Mouse (Mus musculus) erythroblast, embryonic 14.5 days (primary cell): Measurements from ENCODE around the gene Ntm. TPM values are rescaled to one million over a fixed set of nuclear protein-coding genes. Genes with fewer than 3 reads are reported as not detected.

Source experiments
- H3K27me3 ChIP-seq: 2 replicates; pipeline ENCODE4 v1.6.1; 2012; ENCODE audit warnings: inconsistent platforms; ENCODE audit not compliant: control insufficient read depth
- H3K36me3 ChIP-seq: 2 replicates; pipeline ENCODE4 v1.6.1; 2012; ENCODE audit warnings: mild to moderate bottlenecking, inconsistent platforms; ENCODE audit not compliant: control insufficient read depth
- H3K4me1 ChIP-seq: 2 replicates; pipeline ENCODE4 v1.6.1; 2012; ENCODE audit warnings: inconsistent platforms; ENCODE audit not compliant: control insufficient read depth
- H3K4me3 ChIP-seq: replicated peaks from 2 replicates; pipeline ENCODE3; 2012; ENCODE audit warnings: moderate library complexity, mild to moderate bottlenecking, inconsistent platforms
- H3K9me3 ChIP-seq: 2 replicates; pipeline ENCODE4 v1.6.1; 2012; ENCODE audit warnings: low read length, inconsistent platforms, mixed read lengths; ENCODE audit not compliant: control insufficient read depth
- GATA1 ChIP-seq: IDR thresholded peaks from 2 replicates; pipeline ENCODE4 v1.6.1; 2012; ENCODE audit warnings: low read length, inconsistent platforms, mixed read lengths
- TAL1 ChIP-seq: IDR thresholded peaks from 3 replicates; pipeline ENCODE4 v1.6.1; 2012; ENCODE audit warnings: low read length, inconsistent platforms, mixed read lengths
- polyA plus RNA-seq: library from polyadenylated mRNA; stranded (reverse); fragments of >175 nt; gene quantifications from 2 replicates; pipeline ENCODE4 v1.2.3, GENCODE M21; 2012

Gene Ntm
- polyA plus RNA-seq, 1 experiment = 0.01 TPM

- H3K36me3 ChIP-seq = no peaks in the 10 kb centered on the region
- H3K4me3 ChIP-seq = no peak overlapping the region
- H3K27me3 ChIP-seq = no peaks in the 10 kb centered on the region
- H3K4me1 ChIP-seq = no peaks in the 10 kb centered on the region
- H3K9me3 ChIP-seq = no peaks in the 10 kb centered on the region
- TF ChIP-seq TAL1 (no peak), GATA1 (no peak)
These were observed 490.7 kb downstream of the Ntm start for GRCm38 (mm10) chr9:29472226-29472625.

GRCm38 (mm10) chr9:29464756-29465155 lies 498.2 kb downstream of the Ntm start:
- TF ChIP-seq GATA1 (no peak), TAL1 (no peak)
- H3K4me1 ChIP-seq = no peaks in the 10 kb centered on the region
- no peaks in the 10 kb centered on the region for H3K9me3 ChIP-seq
- H3K27me3 ChIP-seq = no peaks in the 10 kb centered on the region
- H3K4me3 ChIP-seq = no peak overlapping the region
- no peaks in the 10 kb centered on the region for H3K36me3 ChIP-seq

GRCm38 (mm10) chr9:29462970-29463593 lies 499.9 kb downstream of the Ntm start:
- no peak for TF ChIP-seq TAL1
- no peak for TF ChIP-seq GATA1

GRCm38 (mm10) chr9:29457976-29458572 lies 504.9 kb downstream of the Ntm start:
- no peaks in the 10 kb centered on the region for H3K36me3 ChIP-seq
- TF ChIP-seq TAL1 = no peak
- TF ChIP-seq GATA1 = no peak
- H3K4me3 ChIP-seq = no peak overlapping the region
- no peaks in the 10 kb centered on the region for H3K9me3 ChIP-seq
- no peaks in the 10 kb centered on the region for H3K4me1 ChIP-seq
- H3K27me3 ChIP-seq = no peaks in the 10 kb centered on the region

More at GRCm38 (mm10) chr9:29462970-29463593, 499.9 kb downstream of the Ntm start:
- Histone ChIP-seq H3K36me3 (no peaks in the 10 kb centered on the region), H3K27me3 (no peaks in the 10 kb centered on the region), H3K4me1 (no peaks in the 10 kb centered on the region), H3K9me3 (no peaks in the 10 kb centered on the region), H3K4me3 (no peak overlapping the region)

GRCm38 (mm10) chr9:29456014-29456413 lies 506.9 kb downstream of the Ntm start:
- no peak for TF ChIP-seq GATA1
- no peak for TF ChIP-seq TAL1
- Histone ChIP-seq H3K27me3 (no peaks in the 10 kb centered on the region), H3K36me3 (no peaks in the 10 kb centered on the region), H3K4me1 (no peaks in the 10 kb centered on the region), H3K9me3 (no peaks in the 10 kb centered on the region), H3K4me3 (no peak overlapping the region)

GRCm38 (mm10) chr9:29451232-29451631 lies 511.7 kb downstream of the Ntm start:
- H3K36me3 ChIP-seq = no peaks in the 10 kb centered on the region
- TF ChIP-seq TAL1 (no peak), GATA1 (no peak)
- no peaks in the 10 kb centered on the region for H3K9me3 ChIP-seq
- no peaks in the 10 kb centered on the region for H3K4me1 ChIP-seq
- H3K4me3 ChIP-seq = no peak overlapping the region
- no peaks in the 10 kb centered on the region for H3K27me3 ChIP-seq

- Histone ChIP-seq H3K4me1 (no peaks in the 10 kb centered on the region), H3K36me3 (no peaks in the 10 kb centered on the region), H3K9me3 (no peaks in the 10 kb centered on the region), H3K4me3 (no peak overlapping the region), H3K27me3 (no peaks in the 10 kb centered on the region)
- TF ChIP-seq GATA1 (no peak), TAL1 (no peak)
These were observed 518.9 kb downstream of the Ntm start for GRCm38 (mm10) chr9:29444001-29444400.

- Histone ChIP-seq H3K4me1 (no peaks in the 10 kb centered on the region), H3K9me3 (no peaks in the 10 kb centered on the region), H3K27me3 (no peaks in the 10 kb centered on the region), H3K36me3 (no peaks in the 10 kb centered on the region), H3K4me3 (no peak overlapping the region)
- TF ChIP-seq GATA1 = no peak
- no peak for TF ChIP-seq TAL1
These were observed 523.5 kb downstream of the Ntm start for GRCm38 (mm10) chr9:29439401-29439800.

- no peak for TF ChIP-seq GATA1
- no peak for TF ChIP-seq TAL1
- no peaks in the 10 kb centered on the region for H3K36me3 ChIP-seq
- H3K9me3 ChIP-seq = peaks cover 2% of the 10 kb centered on the region; the same call in 1 of the 2 replicates
- no peak overlapping the region for H3K4me3 ChIP-seq
- no peaks in the 10 kb centered on the region for H3K4me1 ChIP-seq
- no peaks in the 10 kb centered on the region for H3K27me3 ChIP-seq
These were observed 528.3 kb downstream of the Ntm start for GRCm38 (mm10) chr9:29434611-29435010.
